Mouse (Mus musculus) limb, embryonic 13.5 days (tissue): ENCODE data around the gene Cmc2. TPM values are rescaled to one million over a fixed set of nuclear protein-coding genes. Genes with fewer than 3 reads are reported as not detected.

Experiments used
- ATAC-seq: fragments of 200-750 bp; cut with Nextera tagmentation; 2 replicates; pipeline ENCODE4 v1.8.0; 2017; ENCODE audit warnings: low read depth, moderate number of reproducible peaks, moderate TSS enrichment; ENCODE audit not compliant: low FRiP score
- H3K27ac ChIP-seq: fragments of 300-500 bp; sonication (generic); 2 replicates; pipeline ENCODE4 v1.5.1; 2015; ENCODE audit warnings: inconsistent platforms, mild to moderate bottlenecking, moderate library complexity
- H3K27me3 ChIP-seq: fragments of 300-500 bp; sonication (generic); 2 replicates; pipeline ENCODE4 v1.6.1; 2015; ENCODE audit warnings: mild to moderate bottlenecking, inconsistent platforms
- H3K36me3 ChIP-seq: fragments of 300-500 bp; sonication (generic); 2 replicates; pipeline ENCODE4 v1.6.1; 2015; ENCODE audit warnings: inconsistent platforms, mild to moderate bottlenecking, moderate library complexity
- H3K4me1 ChIP-seq: fragments of 300-500 bp; sonication (generic); 2 replicates; pipeline ENCODE4 v1.6.1; 2015; ENCODE audit warnings: inconsistent platforms
- H3K4me2 ChIP-seq: fragments of 300-500 bp; sonication (generic); replicated peaks from 2 replicates; pipeline ENCODE4 v1.6.1; 2015; ENCODE audit warnings: inconsistent platforms, mild to moderate bottlenecking, moderate library complexity
- H3K4me3 ChIP-seq: fragments of 300-500 bp; sonication (generic); 2 replicates; pipeline ENCODE4 v1.5.1; 2015; ENCODE audit warnings: moderate library complexity, mild to moderate bottlenecking, inconsistent platforms
- H3K9ac ChIP-seq: fragments of 300-500 bp; sonication (generic); 2 replicates; pipeline ENCODE4 v1.6.1; 2015; ENCODE audit warnings: mild to moderate bottlenecking, inconsistent platforms
- H3K9me3 ChIP-seq: fragments of 300-500 bp; sonication (generic); 2 replicates; pipeline ENCODE4 v1.6.1; 2016; ENCODE audit warnings: inconsistent platforms
- WGBS: fragments of 180-500 bp; shearing (Covaris S2); methylation state at CpG from one replicate; pipeline ENCODE4 v1.1.7; 2015; 5-methylcytosine and 5-hydroxymethylcytosine counted together
- polyA plus RNA-seq: library from polyadenylated mRNA; unstranded; fragments of >200 nt; fragmentation: Nextera tagmentation; extraction: Ambion mirVana; gene quantifications from 2 replicates; pipeline ENCODE4 v1.2.1, GENCODE M21; 2015

The Cmc2 gene
- polyA plus RNA-seq, 1 experiment from 2014 or later, result 75.4 TPM

GRCm38 (mm10) chr8:116943555-116944384 lies 22.5 kb upstream of the Cmc2 start:
- Histone ChIP-seq H3K4me1 (peaks cover 20% of the 10 kb centered on the region), H3K9me3 (no peaks in the 10 kb centered on the region), H3K36me3 (peaks cover 16% of the 10 kb centered on the region), H3K27me3 (no peaks in the 10 kb centered on the region), H3K4me3 (peak overlapping the region; percentile 95), H3K4me2 (peak overlapping the region; percentile 97), H3K9ac (peak overlapping the region; percentile 89), H3K27ac (peak overlapping the region; percentile 55; the same call in 1 of the 2 replicates)
- peak; percentile 79 for ATAC-seq
- under 1% methylated on average over 59 of the region's 62 CpGs for WGBS

GRCm38 (mm10) chr8:116943161-116943554 lies 21.9 kb upstream of the Cmc2 start, which contains the start of gene Atmin:
Gene Atmin (plus strand): TSS chr8:116943393.
- Histone ChIP-seq H3K4me3 (peak within 1 kb of the TSS; percentile 95), H3K4me2 (peak within 1 kb of the TSS; percentile 97), H3K36me3 (peaks cover 19% of the 10 kb centered on the region), H3K9ac (peak within 1 kb of the TSS; percentile 89), H3K4me1 (peaks cover 20% of the 10 kb centered on the region), H3K27ac (peak within 1 kb of the TSS; percentile 55; the same call in 1 of the 2 replicates), H3K27me3 (no peaks in the 10 kb centered on the region), H3K9me3 (no peaks in the 10 kb centered on the region)
- under 1% methylated on average over 38 of the region's 46 CpGs for WGBS
- ATAC-seq, result peak; percentile 85

- H3K27ac ChIP-seq, result no peak overlapping the region
- peaks cover 23% of the 10 kb centered on the region for H3K36me3 ChIP-seq
- H3K4me3 ChIP-seq, result no peak overlapping the region
- H3K4me1 ChIP-seq, result peaks cover 20% of the 10 kb centered on the region
- H3K9me3 ChIP-seq, result no peaks in the 10 kb centered on the region
- 78% methylated on average over 12 of the region's 12 CpGs for WGBS
- no peak for ATAC-seq
- H3K4me2 ChIP-seq, result peak overlapping the region; percentile 97
- no peak overlapping the region for H3K9ac ChIP-seq
- H3K27me3 ChIP-seq, result no peaks in the 10 kb centered on the region
These were observed 21.2 kb upstream of the Cmc2 start for GRCm38 (mm10) chr8:116942284-116943058.

- no peak overlapping the region for H3K9ac ChIP-seq
- H3K27ac ChIP-seq, result no peak overlapping the region
- peaks cover 73% of the 10 kb centered on the region for H3K36me3 ChIP-seq
- 87% methylated on average over 6 of the region's 6 CpGs for whole genome bisulfite sequencing
- no peaks in the 10 kb centered on the region for H3K9me3 ChIP-seq
- no peak overlapping the region for H3K4me3 ChIP-seq
- no peaks in the 10 kb centered on the region for H3K4me1 ChIP-seq
- ATAC-seq, result no peak
- no peaks in the 10 kb centered on the region for H3K27me3 ChIP-seq
- no peak overlapping the region for H3K4me2 ChIP-seq
These were observed 14.3 kb upstream of the Cmc2 start for GRCm38 (mm10) chr8:116935506-116935905.

DNA sequence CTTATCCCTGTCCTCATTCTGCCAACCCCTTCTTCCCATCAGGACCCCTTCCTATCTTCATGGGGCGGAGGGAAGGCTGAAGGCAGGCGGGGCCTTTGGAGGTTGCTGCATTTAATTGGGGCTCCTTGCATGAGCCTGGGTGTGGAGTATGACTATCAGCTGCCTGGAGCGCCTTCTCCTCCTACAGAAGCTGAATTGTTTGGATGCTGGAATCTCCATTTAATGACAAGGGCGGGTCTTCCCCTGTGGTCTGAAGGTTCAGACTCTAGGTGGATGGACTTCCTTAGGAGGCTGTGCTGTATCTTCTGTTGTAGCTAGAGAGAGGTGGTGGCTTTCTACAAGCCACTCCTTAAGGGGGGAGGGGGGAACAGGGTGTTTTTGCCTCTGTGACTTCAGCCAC lies 13.7 kb upstream of the Cmc2 start:
- no peaks in the 10 kb centered on the region for H3K9me3 ChIP-seq
- H3K27ac ChIP-seq, result no peak overlapping the region
- H3K4me2 ChIP-seq, result no peak overlapping the region
- H3K27me3 ChIP-seq, result no peaks in the 10 kb centered on the region
- H3K4me1 ChIP-seq, result no peaks in the 10 kb centered on the region
- ATAC-seq, result no peak
- peaks cover 74% of the 10 kb centered on the region for H3K36me3 ChIP-seq
- H3K4me3 ChIP-seq, result no peak overlapping the region
- WGBS, result 92% methylated on average over 4 of the region's 4 CpGs
- H3K9ac ChIP-seq, result no peak overlapping the region

GRCm38 (mm10) chr8:116928588-116928987 lies 7.3 kb upstream of the Cmc2 start:
- Histone ChIP-seq H3K9ac (no peak overlapping the region), H3K27ac (no peak overlapping the region), H3K27me3 (no peaks in the 10 kb centered on the region), H3K36me3 (peaks cover 73% of the 10 kb centered on the region), H3K4me1 (no peaks in the 10 kb centered on the region), H3K4me3 (no peak overlapping the region), H3K9me3 (no peaks in the 10 kb centered on the region), H3K4me2 (no peak overlapping the region)
- ATAC-seq, result no peak
- WGBS, result 91% methylated on average over 5 of the region's 5 CpGs

GRCm38 (mm10) chr8:116927880-116928279 lies 6.6 kb upstream of the Cmc2 start:
- H3K27me3 ChIP-seq, result no peaks in the 10 kb centered on the region
- no peak overlapping the region for H3K27ac ChIP-seq
- H3K9ac ChIP-seq, result no peak overlapping the region
- peaks cover 68% of the 10 kb centered on the region for H3K36me3 ChIP-seq
- no peaks in the 10 kb centered on the region for H3K9me3 ChIP-seq
- no peak for ATAC-seq
- no peak overlapping the region for H3K4me3 ChIP-seq
- WGBS, result 76% methylated on average over 9 of the region's 9 CpGs
- H3K4me1 ChIP-seq, result no peaks in the 10 kb centered on the region
- H3K4me2 ChIP-seq, result no peak overlapping the region

DNA sequence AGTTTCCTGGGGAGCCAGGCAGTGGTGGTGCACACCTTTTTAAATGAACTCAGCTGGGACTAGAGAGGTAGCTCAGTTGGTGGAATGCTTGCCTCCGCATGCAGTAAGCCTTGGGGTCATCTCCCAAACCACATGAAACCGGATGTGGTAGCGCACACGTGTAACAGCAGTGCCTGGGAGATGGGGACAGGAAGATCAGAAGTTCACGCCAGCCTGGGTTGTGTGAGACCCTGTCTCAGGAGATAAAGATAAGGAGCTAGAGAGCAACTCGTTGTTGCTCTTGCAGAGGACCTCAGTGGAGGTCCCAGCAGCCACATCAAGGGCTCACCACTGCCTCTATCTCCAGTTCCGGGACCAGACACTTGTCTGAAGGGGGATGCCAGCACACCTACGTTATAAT lies 2.3 kb upstream of the Cmc2 start:
- 90% methylated on average over 8 of the region's 8 CpGs for WGBS
- peaks cover 18% of the 10 kb centered on the region for H3K4me1 ChIP-seq

DNA sequence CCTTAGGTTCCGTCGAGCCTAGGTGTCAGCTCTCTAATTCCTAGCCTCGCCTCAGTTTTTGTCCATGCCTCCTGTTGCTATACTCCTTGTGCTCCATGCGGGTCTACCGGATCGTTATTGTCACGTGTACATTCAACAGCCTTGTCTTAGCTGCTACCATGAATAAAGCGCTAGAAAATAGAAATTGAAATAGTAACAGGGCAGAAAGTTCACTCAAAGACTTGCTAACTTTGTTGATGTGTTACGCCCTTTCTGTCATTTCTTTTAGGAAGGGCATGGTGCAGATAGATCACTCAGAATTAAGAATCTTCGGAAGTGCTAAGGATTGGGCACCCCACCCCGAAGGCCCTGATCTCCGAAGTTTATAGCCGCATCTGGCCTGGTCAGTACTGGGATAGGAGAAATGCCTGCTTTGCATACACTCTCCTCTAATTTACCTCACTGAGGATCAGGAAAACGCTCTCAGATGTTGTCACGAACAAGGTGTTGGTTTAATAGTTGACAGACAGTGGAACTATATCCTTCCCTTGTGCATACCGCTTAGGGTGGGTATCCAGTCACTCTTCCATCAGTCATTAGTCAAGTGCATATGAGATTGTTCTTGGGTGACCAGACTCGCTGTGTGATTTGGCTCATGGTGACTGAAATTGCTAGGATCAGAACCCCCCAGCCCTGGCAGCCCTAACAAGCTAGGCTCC lies 954 bp upstream of the Cmc2 start:
- peaks cover 26% of the 10 kb centered on the region for H3K36me3 ChIP-seq
- H3K9me3 ChIP-seq, result no peaks in the 10 kb centered on the region
- no peak for ATAC-seq
- H3K27me3 ChIP-seq, result no peaks in the 10 kb centered on the region
- H3K9ac ChIP-seq, result peak overlapping the region; percentile 84
- peaks cover 18% of the 10 kb centered on the region for H3K4me1 ChIP-seq
- H3K27ac ChIP-seq, result peak overlapping the region; percentile 62
- 29% methylated on average over 17 of the region's 17 CpGs for WGBS
- peak overlapping the region; percentile 75 for H3K4me3 ChIP-seq
- peak overlapping the region; percentile 68 for H3K4me2 ChIP-seq

More for the DNA sequence above, 2.3 kb upstream of the Cmc2 start:
- no peak overlapping the region for H3K4me3 ChIP-seq
- no peaks in the 10 kb centered on the region for H3K27me3 ChIP-seq
- H3K36me3 ChIP-seq, result peaks cover 36% of the 10 kb centered on the region
- H3K9me3 ChIP-seq, result no peaks in the 10 kb centered on the region
- no peak overlapping the region for H3K27ac ChIP-seq
- no peak for ATAC-seq
- no peak overlapping the region for H3K9ac ChIP-seq
- no peak overlapping the region for H3K4me2 ChIP-seq

DNA sequence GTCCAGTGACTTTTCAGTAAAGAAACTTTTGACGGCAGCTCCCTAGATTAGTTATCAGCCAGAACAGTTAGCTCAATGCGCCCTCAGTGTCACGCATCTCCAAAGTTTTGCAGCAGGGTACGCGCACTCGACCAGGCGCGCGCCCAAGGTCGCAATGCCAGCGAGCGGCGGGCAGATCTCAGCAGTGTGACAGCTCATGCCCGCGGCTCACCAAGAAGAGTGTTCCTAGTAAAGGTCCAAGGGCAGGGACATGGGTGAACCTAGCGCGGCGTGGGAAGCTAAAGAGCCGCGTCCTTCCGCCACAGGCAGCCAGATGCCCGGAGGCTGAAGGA lies 284 bp downstream of the Cmc2 start:
- WGBS, result under 1% methylated on average over 22 of the region's 22 CpGs
- Histone ChIP-seq H3K27ac (peak overlapping the region; percentile 62; the same call in 1 of the 2 replicates), H3K27me3 (no peaks in the 10 kb centered on the region), H3K9me3 (no peaks in the 10 kb centered on the region), H3K4me1 (peaks cover 18% of the 10 kb centered on the region), H3K9ac (peak overlapping the region; percentile 84), H3K4me3 (peak overlapping the region; percentile 75), H3K4me2 (peak overlapping the region; percentile 68), H3K36me3 (peaks cover 25% of the 10 kb centered on the region)
- ATAC-seq, result peak; percentile 53

GRCm38 (mm10) chr8:116905836-116906235 lies 15.4 kb downstream of the Cmc2 start:
- Histone ChIP-seq H3K27ac (no peak overlapping the region), H3K27me3 (no peaks in the 10 kb centered on the region), H3K4me3 (no peak overlapping the region), H3K9me3 (peaks cover 3% of the 10 kb centered on the region; the same call in 1 of the 2 replicates), H3K9ac (no peak overlapping the region), H3K36me3 (peaks cover 47% of the 10 kb centered on the region), H3K4me2 (no peak overlapping the region), H3K4me1 (no peaks in the 10 kb centered on the region)
- no peak for ATAC-seq
- WGBS, result 92% methylated on average over 4 of the region's 4 CpGs

DNA sequence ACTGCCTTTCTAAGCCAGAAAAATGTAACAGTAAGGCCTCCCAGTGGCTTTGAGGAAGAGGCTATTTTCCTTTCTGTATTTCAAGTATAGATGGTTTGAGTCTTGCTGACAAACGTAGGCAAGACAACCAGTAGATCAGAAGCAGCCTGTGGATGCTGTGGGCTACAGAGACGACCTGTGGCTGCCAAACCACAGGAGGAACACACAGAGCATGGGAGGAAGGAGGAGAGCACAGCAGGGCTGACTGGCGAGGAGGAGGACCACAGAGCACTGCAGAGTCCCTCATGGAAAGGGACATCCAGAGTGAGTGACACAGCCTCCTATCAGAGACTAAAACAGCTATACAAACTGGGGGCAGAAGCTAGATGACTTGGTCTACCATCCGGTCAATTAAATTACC lies 16.0 kb downstream of the Cmc2 start:
- Histone ChIP-seq H3K4me3 (no peak overlapping the region), H3K9me3 (peaks cover 3% of the 10 kb centered on the region; the same call in 1 of the 2 replicates), H3K9ac (no peak overlapping the region), H3K4me1 (no peaks in the 10 kb centered on the region), H3K27ac (no peak overlapping the region), H3K4me2 (no peak overlapping the region), H3K36me3 (peaks cover 41% of the 10 kb centered on the region), H3K27me3 (no peaks in the 10 kb centered on the region)
- ATAC-seq, result no peak
- 85% methylated on average over 4 of the region's 4 CpGs for WGBS
